Mouse (Mus musculus): ENCODE results near the gene Scel.

DNA sequence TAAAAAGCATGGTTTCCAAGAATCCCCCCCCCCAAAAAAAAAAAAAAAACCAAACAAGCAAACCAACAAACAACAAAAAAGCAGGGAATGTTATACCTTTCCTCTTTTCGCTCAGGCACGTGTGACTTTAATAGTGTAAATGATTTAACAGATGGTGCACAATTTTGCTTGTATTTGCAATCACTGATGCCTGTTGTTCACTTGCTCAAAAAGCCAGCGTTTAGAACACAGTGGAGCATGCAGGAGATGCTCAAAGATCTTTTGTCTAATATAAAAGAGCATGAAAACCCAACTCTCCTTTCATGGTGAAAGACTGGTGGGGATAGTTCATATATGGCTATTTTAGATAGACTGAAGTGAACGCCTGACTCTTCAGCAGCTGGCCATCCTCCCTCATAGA lies 136.2 kb downstream of the Scel start:
- TF ChIP-seq CTCF (IDR thresholded peaks at IDR 0.05; ENCODE audit: low read depth, low read length) = no peak
- TF ChIP-seq POLR2A (IDR thresholded peaks at IDR 0.05; ENCODE audit: borderline replicate concordance, low read depth, low read length) = no peak
